In the genomic region with DNA sequence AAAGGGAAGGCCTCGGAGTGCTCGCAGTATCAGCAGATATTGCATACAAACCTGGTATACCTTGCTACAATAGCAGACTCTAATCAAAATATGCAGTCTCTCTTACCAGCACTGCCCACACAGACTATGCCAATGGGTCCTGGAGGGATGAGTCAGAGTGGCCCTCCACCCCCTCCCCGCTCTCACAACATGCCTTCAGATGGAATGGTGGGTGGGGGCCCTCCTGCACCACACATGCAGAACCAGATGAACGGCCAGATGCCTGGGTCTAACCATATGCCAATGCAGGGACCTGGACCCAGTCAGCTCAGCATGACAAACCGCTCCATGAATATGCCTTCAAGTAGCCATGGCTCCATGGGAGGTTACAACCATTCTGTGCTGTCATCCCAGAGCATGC, we compare ENCODE assay signal across 16 mouse cellular contexts. TPM values are rescaled to one million over a fixed set of nuclear protein-coding genes. Genes with fewer than 3 reads are reported as not detected.
DNase-seq lines count a peak whose midpoint lies in the region; ATAC-seq lines count a peak whose summit lies in the region.
"Not testable (repeated sequence)": the region's sequence is repeated elsewhere in the genome, so short reads cannot be mapped to it uniquely, and the experiment has no call there.
"Had no signal": no experiment of that assay in that cellular context is flagged by ENCODE, and none has a peak within 500 bp of the region (broad histone marks: within the 10 kb centered on the region; RNA-seq: fewer than 3 reads in every experiment).

No protein-coding gene starts in this region.

- H3K27ac ChIP-seq in heart, embryonic 15.5 days; hindbrain, embryonic 16.5 days (ENCODE audit: low read depth, low read length); midbrain, embryonic 11.5 days (ENCODE audit: low read depth, low read length); neural tube, embryonic 14.5 days (ENCODE audit: low read depth, low read length): not testable (repeated sequence)

- not testable (repeated sequence) for H3K9ac ChIP-seq in heart, embryonic 15.5 days; hindbrain, embryonic 16.5 days (ENCODE audit: low read depth, low read length); midbrain, embryonic 11.5 days (ENCODE audit: low read length); neural tube, embryonic 14.5 days (replicated peaks; ENCODE audit: low read depth, low read length)

- H3K9me3 ChIP-seq in heart, embryonic 15.5 days (replicated peaks); hindbrain, embryonic 16.5 days (ENCODE audit: control insufficient read depth, low read length); midbrain, embryonic 11.5 days (ENCODE audit: control insufficient read depth, low read length); neural tube, embryonic 14.5 days (ENCODE audit: control insufficient read depth, low read length): not testable (repeated sequence)

- peak; percentile 97 for ATAC-seq in frontal cortex, adult (ENCODE audit: low TSS enrichment)
- ATAC-seq in heart, embryonic 15.5 days (replicated peaks; ENCODE audit: insufficient number of reproducible peaks, insufficient read depth, low FRiP score, low read depth): 0 out of 2 replicates have a peak, but pooled peaks have one; percentile 10
- 0 out of 2 replicates have a peak, but pooled peaks have one; percentile 40 for ATAC-seq in hindbrain, embryonic 16.5 days
- peak; percentile 61 for ATAC-seq in midbrain, embryonic 11.5 days (ENCODE audit: low FRiP score)
- 0 out of 2 replicates have a peak, but pooled peaks have one; percentile 44 for ATAC-seq in neural tube, embryonic 14.5 days (ENCODE audit: low read depth)

- DNase-seq in brain, adult 2 months (ENCODE audit: low read depth, low spot score): peak; percentile 9
- peak; percentile 24 for DNase-seq in layer of hippocampus, adult 9-11 months
- not testable (repeated sequence) for DNase-seq in midbrain, embryonic 11.5 days (ENCODE audit: low spot score, missing footprints)

- H3K36me3 ChIP-seq in heart, embryonic 15.5 days; hindbrain, embryonic 16.5 days (ENCODE audit: control insufficient read depth, insufficient read depth, low read length); midbrain, embryonic 11.5 days (ENCODE audit: control insufficient read depth, insufficient read depth, low read length); neural tube, embryonic 14.5 days (ENCODE audit: control insufficient read depth, insufficient read depth, low read length): not testable (repeated sequence)

- not testable (repeated sequence) for H3K4me2 ChIP-seq in heart, embryonic 15.5 days; hindbrain, embryonic 16.5 days (ENCODE audit: low read length); midbrain, embryonic 11.5 days; neural tube, embryonic 14.5 days (ENCODE audit: low read depth, low read length)

- WGBS in heart, embryonic 15.5 days: 85% methylated on average over 5 of the region's 5 CpGs
- WGBS in hindbrain, embryonic 16.5 days: 95% methylated on average over 5 of the region's 5 CpGs
- 87% methylated on average over 5 of the region's 5 CpGs for WGBS in midbrain, embryonic 11.5 days
- 96% methylated on average over 5 of the region's 5 CpGs for WGBS in neural tube, embryonic 14.5 days

- not testable (repeated sequence) for H3K27me3 ChIP-seq in heart, embryonic 15.5 days; hindbrain, embryonic 16.5 days (replicated peaks; ENCODE audit: control insufficient read depth, insufficient read depth, low read length); midbrain, embryonic 11.5 days (ENCODE audit: control insufficient read depth, insufficient read depth, low read length); neural tube, embryonic 14.5 days (ENCODE audit: control insufficient read depth, insufficient read depth, low read length)

- H3K4me3 ChIP-seq in heart, embryonic 15.5 days; hindbrain, embryonic 16.5 days (ENCODE audit: low read length); midbrain, embryonic 11.5 days (ENCODE audit: low read depth, low read length); neural tube, embryonic 14.5 days (ENCODE audit: low read depth, low read length): not testable (repeated sequence)

- not testable (repeated sequence) for H3K4me1 ChIP-seq in heart, embryonic 15.5 days (replicated peaks); hindbrain, embryonic 16.5 days (ENCODE audit: control insufficient read depth, insufficient read depth, low read depth, low read length); midbrain, embryonic 11.5 days (ENCODE audit: control insufficient read depth, insufficient read depth, low read length); neural tube, embryonic 14.5 days (ENCODE audit: control insufficient read depth, insufficient read depth, low read length)

RNA-seq across cellular contexts. Expression of a gene that starts 8.0 kb away (rescaled TPM):
- polyA plus RNA-seq in heart, embryonic 15.5 days (2015; fragmentation: Nextera tagmentation; extraction: Ambion mirVana): not detected in 2 replicates
- polyA plus RNA-seq in hindbrain, embryonic 16.5 days (2015; fragmentation: Nextera tagmentation; extraction: Ambion mirVana): not detected in 2 replicates
- not detected in 2 replicates for polyA plus RNA-seq in midbrain, embryonic 11.5 days (2014; fragmentation: Nextera tagmentation; extraction: Ambion mirVana)
- not detected in 2 replicates for polyA plus RNA-seq in neural tube, embryonic 14.5 days (2014; fragmentation: Nextera tagmentation; extraction: Ambion mirVana)
- polyA plus RNA-seq: embryonic facial prominence, embryonic 10.5 days; forebrain, embryonic 15.5 days; gonadal fat pad, adult 2 months; heart, postnatal 0 days; intestine, postnatal 0 days; liver, embryonic 14.5 days; lung, adult 2 months; neural tube, embryonic 15.5 days; stomach, embryonic 15.5 days had no signal

RNA-seq across cellular contexts. Expression of a gene that starts 22.8 kb away (rescaled TPM):
- polyA plus RNA-seq in heart, embryonic 15.5 days (2015; fragmentation: Nextera tagmentation; extraction: Ambion mirVana): not detected in 2 replicates
- polyA plus RNA-seq in hindbrain, embryonic 16.5 days (2015; fragmentation: Nextera tagmentation; extraction: Ambion mirVana): not detected in 2 replicates
- polyA plus RNA-seq in midbrain, embryonic 11.5 days (2014; fragmentation: Nextera tagmentation; extraction: Ambion mirVana): not detected in 2 replicates
- not detected in 2 replicates for polyA plus RNA-seq in neural tube, embryonic 14.5 days (2014; fragmentation: Nextera tagmentation; extraction: Ambion mirVana)
- polyA plus RNA-seq: embryonic facial prominence, embryonic 10.5 days; forebrain, embryonic 15.5 days; gonadal fat pad, adult 2 months; heart, postnatal 0 days; intestine, postnatal 0 days; liver, embryonic 14.5 days; lung, adult 2 months; neural tube, embryonic 15.5 days; stomach, embryonic 15.5 days had no signal

RNA-seq across cellular contexts. Expression of a gene that starts 23.9 kb away (rescaled TPM):
- not detected in 2 replicates for polyA plus RNA-seq in heart, embryonic 15.5 days (2015; fragmentation: Nextera tagmentation; extraction: Ambion mirVana)
- not detected in 2 replicates for polyA plus RNA-seq in hindbrain, embryonic 16.5 days (2015; fragmentation: Nextera tagmentation; extraction: Ambion mirVana)
- not detected in 2 replicates for polyA plus RNA-seq in midbrain, embryonic 11.5 days (2014; fragmentation: Nextera tagmentation; extraction: Ambion mirVana)
- polyA plus RNA-seq in neural tube, embryonic 14.5 days (2014; fragmentation: Nextera tagmentation; extraction: Ambion mirVana): not detected in 2 replicates
- polyA plus RNA-seq: embryonic facial prominence, embryonic 10.5 days; forebrain, embryonic 15.5 days; gonadal fat pad, adult 2 months; heart, postnatal 0 days; intestine, postnatal 0 days; liver, embryonic 14.5 days; lung, adult 2 months; neural tube, embryonic 15.5 days; stomach, embryonic 15.5 days had no signal

RNA-seq across cellular contexts. Expression of a gene that starts 36.5 kb away (rescaled TPM):
- polyA plus RNA-seq in heart, embryonic 15.5 days (2015; fragmentation: Nextera tagmentation; extraction: Ambion mirVana): not detected in 2 replicates
- polyA plus RNA-seq in hindbrain, embryonic 16.5 days (2015; fragmentation: Nextera tagmentation; extraction: Ambion mirVana): not detected in 2 replicates
- polyA plus RNA-seq in midbrain, embryonic 11.5 days (2014; fragmentation: Nextera tagmentation; extraction: Ambion mirVana): not detected in 2 replicates
- polyA plus RNA-seq in neural tube, embryonic 14.5 days (2014; fragmentation: Nextera tagmentation; extraction: Ambion mirVana): 0.08 and 0.10 TPM in 2 replicates
- polyA plus RNA-seq: forebrain, embryonic 15.5 days; gonadal fat pad, adult 2 months; intestine, postnatal 0 days; liver, embryonic 14.5 days; lung, adult 2 months had no signal

RNA-seq across cellular contexts. Expression of a gene that starts 39.0 kb away (rescaled TPM):
- polyA plus RNA-seq in heart, embryonic 15.5 days (2015; fragmentation: Nextera tagmentation; extraction: Ambion mirVana): not detected in 2 replicates
- polyA plus RNA-seq in hindbrain, embryonic 16.5 days (2015; fragmentation: Nextera tagmentation; extraction: Ambion mirVana): not detected in 2 replicates
- not detected in 2 replicates for polyA plus RNA-seq in midbrain, embryonic 11.5 days (2014; fragmentation: Nextera tagmentation; extraction: Ambion mirVana)
- polyA plus RNA-seq in neural tube, embryonic 14.5 days (2014; fragmentation: Nextera tagmentation; extraction: Ambion mirVana): not detected in 2 replicates
- polyA plus RNA-seq: embryonic facial prominence, embryonic 10.5 days; forebrain, embryonic 15.5 days; gonadal fat pad, adult 2 months; heart, postnatal 0 days; intestine, postnatal 0 days; liver, embryonic 14.5 days; lung, adult 2 months; neural tube, embryonic 15.5 days; stomach, embryonic 15.5 days had no signal

Comparison
In these comparisons a context has a peak if more than half of its experiments do, and no peak if none do; other contexts are left out.
1. ATAC-seq: peak in every context shown above with its lines; median percentile 97 in frontal cortex, adult; 61 in midbrain, embryonic 11.5 days; 44 in neural tube, embryonic 14.5 days; 40 in hindbrain, embryonic 16.5 days; 10 in heart, embryonic 15.5 days.